14 mouse cellular contexts compared by ENCODE assay signal in genomic region chr9:117892601-117893000, GRCm38 (mm10).
DNase-seq lines count a peak whose midpoint lies in the region; ATAC-seq and TF ChIP-seq lines count a peak whose summit lies in the region.
"Had no signal": no experiment of that assay in that cellular context is flagged by ENCODE, and none has a peak within 500 bp of the region (broad histone marks: within the 10 kb centered on the region; RNA-seq: fewer than 3 reads in every experiment).

No protein-coding gene starts in this region.

- H3K9me3 ChIP-seq in stomach, embryonic 14.5 days (ENCODE audit: control insufficient read depth, low read depth, low read length), result no peaks in the 10 kb centered on the region
- no peaks in the 10 kb centered on the region for H3K9me3 ChIP-seq in stomach, postnatal 0 days (ENCODE audit: control insufficient read depth, low read length)
- no peaks in the 10 kb centered on the region for H3K9me3 ChIP-seq in limb, embryonic 11.5 days (ENCODE audit: control insufficient read depth, low read length)

- H3K4me3 ChIP-seq in stomach, embryonic 14.5 days (ENCODE audit: low read depth, low read length), result no peak overlapping the region
- H3K4me3 ChIP-seq in stomach, postnatal 0 days (ENCODE audit: low read depth, low read length), result no peak overlapping the region
- H3K4me3 ChIP-seq in limb, embryonic 11.5 days (ENCODE audit: low read depth, low read length), result no peak overlapping the region
- no peak overlapping the region for H3K4me3 ChIP-seq in cerebellum, adult 2 months (replicated peaks; ENCODE audit: insufficient read depth, low read depth, low read length)
- H3K4me3 ChIP-seq: heart, embryonic 13.5 days had no signal

- H3K36me3 ChIP-seq in stomach, embryonic 14.5 days (ENCODE audit: control insufficient read depth, insufficient read depth, low read length), result no peaks in the 10 kb centered on the region
- no peaks in the 10 kb centered on the region for H3K36me3 ChIP-seq in stomach, postnatal 0 days (ENCODE audit: control insufficient read depth, insufficient read depth, low read length)
- no peaks in the 10 kb centered on the region for H3K36me3 ChIP-seq in limb, embryonic 11.5 days (ENCODE audit: control insufficient read depth, insufficient read depth, low read length)
- H3K36me3 ChIP-seq: heart, embryonic 13.5 days had no signal

- TF ChIP-seq POLR2A in cerebellum, adult 2 months (IDR thresholded peaks at IDR 0.05; ENCODE audit: borderline replicate concordance, insufficient read depth, low read length), result no peak

- DNase-seq in stomach, postnatal 0 days (ENCODE audit: low spot score), result no peak
- peak; percentile 34 for DNase-seq in limb, embryonic 11.5 days (ENCODE audit: low spot score)
- DNase-seq in cerebellum, adult 2 months, result no peak
- DNase-seq: cerebellum, adult 11-12 months; kidney, postnatal 10 days; lung, adult 18-20 months; thymus, adult 18-20 months had no signal

- no peak for TF ChIP-seq EP300 in stomach, postnatal 0 days (optimal IDR thresholded peaks at IDR 0.05)

- no peak for ATAC-seq in stomach, embryonic 14.5 days (ENCODE audit: insufficient number of reproducible peaks, insufficient read depth, low FRiP score, low read depth)
- no peak for ATAC-seq in stomach, postnatal 0 days (ENCODE audit: low FRiP score, low TSS enrichment)
- ATAC-seq in activated CD4-positive, CD25-positive, alpha-beta regulatory T cell, adult 4 months, result peak; percentile 93
- ATAC-seq in limb, embryonic 11.5 days (ENCODE audit: insufficient number of reproducible peaks, low FRiP score, low TSS enrichment, low read depth), result no peak
- peak; percentile 21; the same call in 1 of the 2 replicates for ATAC-seq in neutrophil, adult 5-6 weeks (ENCODE audit: extremely low read depth, insufficient number of reproducible peaks, low FRiP score, poor library complexity, severe bottlenecking)
- ATAC-seq in megakaryocyte-erythroid progenitor cell, adult 5-6 weeks (replicated peaks; ENCODE audit: low FRiP score, low TSS enrichment, poor library complexity, severe bottlenecking), result no peak

- WGBS in stomach, embryonic 14.5 days, result 54% methylated on average over 6 of the region's 6 CpGs
- WGBS in stomach, postnatal 0 days, result 42% methylated on average over 6 of the region's 6 CpGs
- WGBS in limb, embryonic 11.5 days, result 58% methylated on average over 6 of the region's 6 CpGs
- WGBS in cerebellum, adult 2 months, result 86% methylated on average over 6 of the region's 6 CpGs

- TF ChIP-seq CTCF in stomach, postnatal 0 days (IDR thresholded peaks at IDR 0.05; ENCODE audit: low read depth), result no peak
- TF ChIP-seq CTCF in cerebellum, adult 2 months (IDR thresholded peaks at IDR 0.05; ENCODE audit: borderline replicate concordance, insufficient read depth, low read depth, low read length), result no peak

- H3K4me2 ChIP-seq in stomach, embryonic 14.5 days (replicated peaks; ENCODE audit: low read depth, low read length), result no peak overlapping the region
- H3K4me2 ChIP-seq in stomach, postnatal 0 days (replicated peaks; ENCODE audit: low read depth), result no peak overlapping the region
- H3K4me2 ChIP-seq in limb, embryonic 11.5 days (ENCODE audit: low read depth, severe bottlenecking), result no peak overlapping the region
- H3K4me2 ChIP-seq: heart, embryonic 13.5 days; hindbrain, embryonic 14.5 days had no signal

- H3K4me1 ChIP-seq in stomach, embryonic 14.5 days (ENCODE audit: control insufficient read depth, insufficient read depth, low read length), result 0 out of 2 replicates have a peak, but pooled peaks cover 5% of the 10 kb centered on the region
- H3K4me1 ChIP-seq in stomach, postnatal 0 days (replicated peaks; ENCODE audit: control insufficient read depth, insufficient read depth), result no peaks in the 10 kb centered on the region
- no peaks in the 10 kb centered on the region for H3K4me1 ChIP-seq in limb, embryonic 11.5 days (ENCODE audit: control insufficient read depth, insufficient read depth, low read length)
- H3K4me1 ChIP-seq in cerebellum, adult 2 months (ENCODE audit: control insufficient read depth, insufficient read depth, low read length), result no peaks in the 10 kb centered on the region
- H3K4me1 ChIP-seq: heart, embryonic 13.5 days had no signal

- H3K27me3 ChIP-seq in stomach, embryonic 14.5 days (ENCODE audit: control insufficient read depth, insufficient read depth, low read length), result no peaks in the 10 kb centered on the region
- no peaks in the 10 kb centered on the region for H3K27me3 ChIP-seq in stomach, postnatal 0 days (ENCODE audit: control insufficient read depth, insufficient read depth, low read length)
- H3K27me3 ChIP-seq in limb, embryonic 11.5 days (ENCODE audit: control insufficient read depth, insufficient read depth, low read length), result no peaks in the 10 kb centered on the region
- H3K27me3 ChIP-seq in cerebellum, adult 2 months (ENCODE audit: control insufficient read depth, insufficient read depth, low read length), result no peaks in the 10 kb centered on the region
- H3K27me3 ChIP-seq: heart, embryonic 13.5 days had no signal

- 0 out of 2 replicates have a peak overlapping the region, but pooled peaks have one; percentile 7 for H3K27ac ChIP-seq in stomach, embryonic 14.5 days (ENCODE audit: low read length)
- no peak overlapping the region for H3K27ac ChIP-seq in stomach, postnatal 0 days (replicated peaks)
- no peak overlapping the region for H3K27ac ChIP-seq in limb, embryonic 11.5 days (replicated peaks; ENCODE audit: low read depth, low read length)
- no peak overlapping the region for H3K27ac ChIP-seq in cerebellum, adult 2 months (ENCODE audit: insufficient read depth, low read length)
- H3K27ac ChIP-seq: heart, embryonic 13.5 days; hindbrain, embryonic 14.5 days; macrophage had no signal

- no peak overlapping the region for H3K9ac ChIP-seq in stomach, embryonic 14.5 days (replicated peaks; ENCODE audit: low read depth, low read length)
- no peak overlapping the region for H3K9ac ChIP-seq in stomach, postnatal 0 days (ENCODE audit: low read length)
- H3K9ac ChIP-seq in limb, embryonic 11.5 days (ENCODE audit: low read length), result no peak overlapping the region
- H3K9ac ChIP-seq: heart, embryonic 13.5 days; hindbrain, embryonic 14.5 days had no signal

Comparison
In these comparisons a context has a peak if more than half of its experiments do, and no peak if none do; other contexts are left out.
1. ATAC-seq: peak in activated CD4-positive, CD25-positive, alpha-beta regulatory T cell, adult 4 months (single experiment) and neutrophil, adult 5-6 weeks (single experiment); none in stomach, embryonic 14.5 days (single experiment), stomach, postnatal 0 days (single experiment), limb, embryonic 11.5 days (single experiment) and megakaryocyte-erythroid progenitor cell, adult 5-6 weeks (single experiment).